Mouse (Mus musculus) liver, embryonic 14.5 days (tissue): ENCODE measurements around the gene Coro7.

ENCODE experiments used
- CTCF ChIP-seq: IDR thresholded peaks from 2 replicates; pipeline ENCODE4 v1.5.1; 2016; ENCODE audit warnings: antibody characterized with exemption, low read depth, control low read depth
- EP300 ChIP-seq: IDR thresholded peaks from 2 replicates; pipeline ENCODE4 v1.6.1; 2016; ENCODE audit warnings: antibody characterized with exemption, low read depth

DNA sequence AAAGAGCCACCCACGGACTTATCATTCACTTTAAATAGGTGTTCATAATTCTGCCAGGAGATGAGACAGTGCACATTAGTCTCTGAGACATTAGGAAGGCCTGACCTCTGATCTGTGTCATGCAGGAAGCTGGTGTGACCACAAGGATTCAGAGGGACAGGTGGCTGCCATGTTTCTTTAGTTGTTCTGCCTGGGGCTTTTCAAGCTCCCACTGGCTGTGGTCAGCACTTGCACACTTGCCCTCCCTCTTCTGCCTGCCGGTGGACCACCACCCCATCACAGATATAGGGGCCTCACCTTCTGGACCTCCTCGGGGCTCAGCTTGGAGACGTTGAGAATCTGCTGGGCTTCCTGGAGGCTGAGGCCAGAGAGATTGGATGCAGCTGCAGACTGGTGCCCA lies 62.7 kb downstream of the Coro7 start:
- no peak for TF ChIP-seq CTCF
- TF ChIP-seq EP300: no peak
